Mouse (Mus musculus) layer of hippocampus, postnatal 10 days (tissue): ENCODE measurements at regions not wholly inside any gene's neighbourhood (a gene's known extent, or its start where the extent isn't known, plus 50 kb on each side); places are given as distances from the start of the nearest gene placed in this dataset.
A peak's percentile ranks its signal among the peaks of the same experiment; 100 is the strongest.
"Not testable (repeated sequence)": the region's sequence is repeated elsewhere in the genome, so short reads cannot be mapped to it uniquely, and the experiment has no call there.

ENCODE experiments used
- DNase-seq, 2 experiments: peaks; one replicate each; pipeline ENCODE4 v3.0.0; 2021; ENCODE audit warnings: low spot score in 2 of 2

DNA sequence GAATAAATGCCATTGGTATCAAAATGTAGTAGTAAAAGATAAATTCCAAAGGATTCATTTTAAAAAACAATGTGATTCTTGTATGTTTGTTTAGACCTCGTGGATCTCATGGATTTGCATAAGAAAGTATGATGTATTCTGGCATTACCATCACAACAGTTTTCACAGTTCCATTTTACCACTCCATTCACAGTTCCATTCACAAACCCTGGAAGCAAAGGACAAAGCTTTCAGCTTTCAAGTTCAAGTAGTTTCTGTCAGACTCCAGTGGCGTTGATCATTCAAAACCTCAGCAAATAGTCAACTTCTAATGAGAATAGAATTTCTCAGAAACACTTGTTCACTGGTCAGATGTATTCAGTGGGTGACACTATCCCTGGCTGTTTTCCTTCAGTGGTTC lies 1157.9 kb upstream of the Cntn5 start:
- no peak for DNase-seq

DNA sequence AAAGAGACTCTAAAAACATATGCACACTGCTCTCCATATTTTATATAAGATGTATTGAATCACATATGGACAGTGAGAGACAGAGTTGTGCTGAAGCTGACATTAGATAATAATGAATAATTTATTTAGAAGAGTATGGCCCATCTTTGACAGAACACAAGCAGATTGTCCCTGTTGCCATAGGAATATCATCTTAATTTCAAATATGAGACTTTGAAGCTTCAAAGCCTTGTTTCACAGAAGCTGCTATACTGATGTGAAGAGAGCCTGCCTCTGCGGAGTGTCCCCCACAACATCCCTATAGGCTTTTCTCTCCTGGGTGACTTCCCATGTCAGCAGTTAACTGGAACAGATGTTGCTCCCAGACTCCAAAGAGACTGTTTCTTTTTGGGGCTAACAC lies 1147.9 kb upstream of the Cntn5 start:
- DNase-seq: peak; percentile 5 to 9

- no peak for DNase-seq
Measured at GRCm38 (mm10) chr9:12015978-12016377, 1111.4 kb upstream of the Cntn5 start.

GRCm38 (mm10) chr9:11998580-11998979 lies 1094.0 kb upstream of the Cntn5 start:
- DNase-seq: no peak

GRCm38 (mm10) chr9:11982102-11982882 lies 1077.7 kb upstream of the Cntn5 start:
- no peak for DNase-seq

DNA sequence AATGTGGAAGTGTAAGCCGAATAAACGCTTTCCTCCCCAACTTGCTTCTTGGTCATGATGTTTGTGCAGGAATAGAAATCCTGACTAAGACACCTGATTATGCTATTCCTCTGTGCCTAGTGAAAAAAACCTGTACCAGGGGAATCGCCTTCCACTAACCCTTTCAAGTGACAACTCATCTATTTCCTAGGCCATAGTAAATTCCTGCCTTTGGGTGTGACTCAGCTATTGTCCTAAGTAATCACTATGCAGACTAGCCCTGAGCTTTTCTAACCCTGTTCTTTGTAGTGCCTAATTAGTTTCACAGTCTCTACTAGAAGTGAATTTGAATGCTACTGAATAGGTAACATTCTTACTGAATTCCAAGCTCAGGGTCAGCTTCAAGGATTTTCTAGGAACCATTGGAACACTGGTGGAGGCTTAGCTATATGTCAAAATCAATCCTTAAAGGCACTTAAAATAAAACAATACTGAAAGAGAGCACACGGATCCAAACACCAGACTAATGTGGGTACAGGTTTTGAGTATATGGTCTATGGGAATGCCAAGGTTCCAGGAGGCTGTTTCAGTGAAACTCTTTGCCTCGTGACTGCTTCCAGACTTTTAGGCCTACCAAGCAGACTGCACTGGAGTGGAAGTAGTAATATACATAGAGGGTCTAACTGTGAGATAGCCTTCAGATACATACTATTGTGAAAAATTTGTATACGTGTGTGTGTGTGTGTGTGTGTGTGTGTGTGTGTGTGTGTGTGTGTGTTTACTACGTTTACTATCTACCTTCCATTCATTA lies 1036.3 kb upstream of the Cntn5 start:
- DNase-seq: not testable (repeated sequence)

DNA sequence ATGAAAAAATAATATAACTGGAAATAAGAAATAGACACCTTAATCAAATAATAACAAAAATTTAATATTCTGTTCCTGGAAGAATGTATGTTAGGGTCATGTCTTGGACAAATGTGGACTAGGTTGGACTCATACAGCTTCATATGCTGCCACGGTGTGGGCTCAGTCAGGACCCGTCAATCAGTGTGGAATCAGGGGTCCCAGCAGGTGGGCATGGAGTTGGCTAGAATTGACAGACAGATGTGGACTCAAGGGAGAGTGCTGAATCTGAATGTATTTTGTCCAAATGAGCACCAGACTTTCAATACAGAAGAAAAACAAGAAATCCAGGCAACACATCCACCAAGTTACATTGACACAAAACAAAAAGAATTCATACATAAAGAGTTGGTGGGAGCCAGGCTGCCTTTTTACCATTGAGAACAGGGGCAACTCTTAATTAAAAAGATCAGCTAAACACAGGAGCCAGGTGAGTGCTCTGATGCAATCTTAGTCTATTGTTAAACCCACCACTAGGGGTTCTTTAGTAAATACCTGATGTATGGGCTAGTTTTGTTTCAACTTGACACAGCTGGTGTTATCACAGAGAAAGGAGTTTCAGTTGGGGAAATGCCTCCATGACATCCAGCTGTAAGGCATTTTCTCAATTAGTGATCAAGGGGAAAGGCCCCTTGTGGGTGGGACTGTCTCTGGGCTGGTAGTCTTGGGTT lies 1035.4 kb upstream of the Cntn5 start:
- no peak for DNase-seq

DNA sequence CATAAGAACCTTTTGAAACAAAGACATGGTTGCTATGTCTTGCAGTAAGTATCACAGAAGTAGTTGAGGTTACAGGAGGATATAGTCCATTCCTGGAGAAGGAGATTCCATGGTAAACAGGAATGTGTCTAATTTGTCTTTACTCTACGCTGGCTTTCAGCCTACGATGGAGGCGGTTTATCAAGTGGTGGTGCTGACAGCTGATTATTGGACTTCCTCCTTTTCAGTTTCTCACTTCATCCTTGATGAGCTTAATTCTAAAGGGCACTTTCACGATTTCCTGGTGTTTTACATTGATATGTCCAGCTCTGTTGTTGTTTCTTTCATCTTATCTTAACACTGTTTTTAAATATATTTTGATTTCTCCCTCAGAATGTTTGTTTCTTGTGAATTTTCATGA lies 1020.9 kb upstream of the Cntn5 start:
- no peak for DNase-seq

DNA sequence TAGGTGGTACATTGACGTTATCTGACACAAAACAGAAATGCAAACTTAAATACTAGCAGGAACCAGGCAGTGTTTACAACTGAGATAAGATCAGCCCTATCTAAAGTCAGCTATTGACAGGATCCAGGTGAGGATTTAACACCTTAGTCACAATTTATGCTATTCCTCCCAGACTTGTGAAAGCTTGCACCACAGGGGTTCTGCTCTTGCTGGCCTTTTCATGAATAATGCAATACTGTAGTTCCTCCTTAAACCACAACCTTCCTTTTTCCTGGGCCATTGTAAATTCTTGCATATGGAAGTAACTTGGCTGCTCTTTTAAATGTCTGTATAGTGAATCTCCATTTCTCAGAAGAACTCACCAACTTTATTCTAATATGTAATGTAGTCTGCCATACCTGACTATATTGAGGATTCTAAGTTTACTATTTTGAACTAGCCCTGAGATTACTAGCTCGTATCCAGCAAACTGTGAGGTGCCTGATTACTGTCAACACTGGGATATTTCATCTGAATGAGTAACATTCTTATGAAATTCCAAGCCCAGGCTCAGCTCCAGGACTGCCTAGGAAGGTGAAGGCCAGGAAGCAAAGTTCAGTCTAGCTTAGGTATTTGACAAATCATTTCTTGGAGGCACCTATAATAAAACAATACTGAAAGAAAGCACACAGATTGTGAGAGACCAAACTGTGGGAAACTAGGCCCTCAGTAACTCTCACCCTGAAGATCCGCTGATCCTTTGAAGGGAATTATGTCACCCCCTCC lies 1019.2 kb upstream of the Cntn5 start:
- not testable (repeated sequence) for DNase-seq

DNA sequence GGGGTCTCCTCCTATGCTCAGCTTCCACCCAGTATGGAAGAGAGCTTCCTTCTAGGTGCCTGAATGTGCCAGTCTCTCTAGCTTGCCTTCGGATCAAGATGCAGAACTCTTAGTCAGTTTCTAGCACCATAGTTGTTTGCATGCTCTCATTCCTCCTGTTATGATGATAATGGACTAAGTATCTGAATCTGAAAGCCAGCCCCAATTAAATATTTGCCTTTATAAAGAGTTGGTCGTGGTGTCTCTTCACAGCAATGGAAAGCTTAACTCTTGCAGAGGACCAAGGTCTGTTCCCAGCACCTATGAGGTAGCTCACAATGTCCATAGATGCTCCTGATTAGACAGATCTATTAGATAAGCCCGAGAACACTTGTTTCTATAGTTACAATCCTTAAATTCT lies 1015.7 kb upstream of the Cntn5 start:
- no peak for DNase-seq

DNA sequence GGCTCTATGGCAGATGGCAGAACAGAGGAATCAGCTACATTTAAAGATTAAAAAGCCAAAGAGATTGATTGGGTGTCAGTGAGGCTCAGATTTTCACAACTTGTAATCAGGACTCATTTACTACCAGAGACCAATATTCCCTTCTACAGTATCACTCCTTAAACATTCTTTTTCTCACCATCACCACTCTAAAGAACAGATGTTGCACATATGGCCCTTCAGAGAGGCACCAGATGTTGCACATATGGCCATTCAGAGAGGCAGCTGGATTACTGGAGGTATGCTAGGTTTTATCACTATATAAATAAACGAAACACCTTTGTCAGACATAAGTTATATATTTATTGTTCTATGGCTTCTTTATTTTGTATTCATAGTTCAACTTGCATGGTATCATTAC lies 993.7 kb upstream of the Cntn5 start:
- DNase-seq: no peak

DNA sequence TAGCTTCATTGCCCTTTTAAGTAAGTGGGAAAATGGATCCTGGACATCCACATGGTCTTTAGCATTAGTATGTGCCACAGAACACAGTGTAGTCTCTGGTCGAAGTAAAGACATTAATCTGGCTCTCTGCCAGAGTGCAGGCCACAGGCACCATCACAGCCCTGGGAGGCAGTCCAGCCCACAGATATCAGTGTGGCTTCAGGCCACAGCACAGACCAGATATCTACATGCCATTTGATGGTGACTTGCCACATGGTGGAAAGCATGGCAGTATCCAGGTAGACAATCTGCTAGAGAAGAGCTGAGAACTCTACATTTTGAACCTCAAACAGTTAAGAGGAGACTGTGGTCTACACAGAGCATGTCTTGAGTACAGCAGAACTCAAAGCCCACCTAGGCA lies 981.2 kb upstream of the Cntn5 start:
- DNase-seq: no peak

DNA sequence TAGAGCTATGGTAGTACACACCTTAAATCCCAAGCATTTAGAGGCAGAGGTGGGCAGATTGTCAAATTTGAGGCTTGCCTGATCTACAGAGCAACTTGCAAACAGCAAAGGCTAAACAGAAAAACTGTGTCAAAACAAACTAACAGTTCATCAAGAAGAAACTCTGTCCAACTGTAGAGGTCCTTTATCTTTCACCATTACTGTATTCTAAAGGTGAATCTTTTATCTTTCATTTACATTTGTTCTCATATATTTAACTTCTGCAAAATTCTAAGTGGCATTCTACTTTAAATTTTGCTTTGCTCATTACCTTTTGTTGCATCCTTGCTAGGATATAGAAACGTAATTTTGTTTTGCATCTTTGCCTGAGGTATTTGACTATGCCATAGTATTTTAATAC lies 967.5 kb upstream of the Cntn5 start:
- no peak for DNase-seq

- no peak for DNase-seq
Measured at GRCm38 (mm10) chr9:11871489-11871888, 966.9 kb upstream of the Cntn5 start.

DNA sequence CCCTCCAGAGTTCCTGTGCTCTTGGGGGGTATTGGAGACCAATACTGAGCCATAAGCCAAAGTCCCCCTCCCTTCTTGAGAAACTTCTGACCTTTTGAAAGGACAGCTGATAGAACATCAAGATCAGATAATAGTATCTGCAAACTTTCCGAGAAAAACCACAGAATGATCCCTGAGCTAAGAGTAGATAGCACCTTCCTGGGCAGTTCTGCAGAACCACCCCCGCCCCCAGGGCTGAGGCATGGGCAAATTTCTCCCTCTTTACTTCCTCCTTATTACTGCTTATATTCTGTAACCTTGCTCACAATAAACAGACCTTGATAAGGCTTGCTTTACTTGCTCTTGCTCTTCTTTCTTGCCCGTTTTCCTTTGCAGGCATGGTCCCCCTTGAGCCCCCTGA lies 944.1 kb upstream of the Cntn5 start:
- not testable (repeated sequence) for DNase-seq
